Mouse (Mus musculus) spleen, adult 10 weeks (tissue): ENCODE measurements around the gene Kirrel2. TPM values are rescaled to one million over a fixed set of nuclear protein-coding genes. Genes with fewer than 3 reads are reported as not detected.

Experiments used
- polyA plus RNA-seq: library from polyadenylated mRNA; stranded (reverse); fragments of 350-450 nt; fragmentation: Illumina TruSeq; extraction: RNeasy Lipid Tissue Mini Kit (QIAGEN cat#74804); gene quantifications from one replicate; pipeline ENCODE4 v1.2.3, GENCODE M21; 2015; ENCODE audit warnings: low replicate concordance; ENCODE audit not compliant: insufficient read depth

Kirrel2 gene
- not detected for polyA plus RNA-seq

DNA sequence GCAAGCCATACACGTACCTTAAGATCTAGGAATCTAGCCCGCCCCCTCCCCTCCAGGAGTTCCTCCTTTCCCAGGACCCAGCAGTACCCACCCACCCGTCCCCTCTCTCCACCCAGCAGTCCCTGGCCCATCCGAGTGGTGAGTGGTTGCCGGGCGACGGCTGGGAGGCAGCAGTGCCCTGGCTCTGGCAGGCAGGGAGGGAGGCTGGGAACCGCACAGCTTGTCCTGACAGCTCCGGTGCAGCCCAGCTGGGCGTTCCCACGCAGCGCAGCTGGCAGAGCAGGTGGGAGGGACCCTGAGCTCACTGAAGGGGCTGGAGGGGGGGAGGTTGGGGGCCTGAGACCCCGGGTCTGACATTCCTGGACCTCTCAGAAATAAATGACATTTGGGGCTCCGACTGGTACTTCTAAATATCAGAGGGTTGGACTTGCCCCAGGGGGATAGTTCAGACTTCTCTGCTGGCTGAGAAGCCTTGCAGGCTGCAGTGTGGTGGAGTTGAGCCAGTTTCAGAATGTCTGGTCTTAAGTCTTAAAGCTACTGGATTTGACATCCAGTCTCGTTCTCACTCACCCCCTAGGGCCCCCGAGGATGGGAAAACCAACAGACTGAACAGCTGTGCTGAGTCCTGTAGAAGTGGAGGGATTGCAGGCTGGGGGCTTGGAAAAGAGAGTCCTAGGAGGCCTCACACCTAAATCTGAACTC, at the start of gene Kirrel2, which contains the start of gene Nphs1:
TSS of gene Kirrel2 (minus strand) at position 62 of the 702 bp plus-strand sequence.
TSS of gene Nphs1 (plus strand) at position 687 of the 702 bp plus-strand sequence.

GRCm38 (mm10) chr7:30493401-30493931, 36.0 kb upstream of the Kirrel2 start, which contains the start of gene Prodh2:
Gene Prodh2, plus strand, starts transcription at chr7:30493622.

DNA sequence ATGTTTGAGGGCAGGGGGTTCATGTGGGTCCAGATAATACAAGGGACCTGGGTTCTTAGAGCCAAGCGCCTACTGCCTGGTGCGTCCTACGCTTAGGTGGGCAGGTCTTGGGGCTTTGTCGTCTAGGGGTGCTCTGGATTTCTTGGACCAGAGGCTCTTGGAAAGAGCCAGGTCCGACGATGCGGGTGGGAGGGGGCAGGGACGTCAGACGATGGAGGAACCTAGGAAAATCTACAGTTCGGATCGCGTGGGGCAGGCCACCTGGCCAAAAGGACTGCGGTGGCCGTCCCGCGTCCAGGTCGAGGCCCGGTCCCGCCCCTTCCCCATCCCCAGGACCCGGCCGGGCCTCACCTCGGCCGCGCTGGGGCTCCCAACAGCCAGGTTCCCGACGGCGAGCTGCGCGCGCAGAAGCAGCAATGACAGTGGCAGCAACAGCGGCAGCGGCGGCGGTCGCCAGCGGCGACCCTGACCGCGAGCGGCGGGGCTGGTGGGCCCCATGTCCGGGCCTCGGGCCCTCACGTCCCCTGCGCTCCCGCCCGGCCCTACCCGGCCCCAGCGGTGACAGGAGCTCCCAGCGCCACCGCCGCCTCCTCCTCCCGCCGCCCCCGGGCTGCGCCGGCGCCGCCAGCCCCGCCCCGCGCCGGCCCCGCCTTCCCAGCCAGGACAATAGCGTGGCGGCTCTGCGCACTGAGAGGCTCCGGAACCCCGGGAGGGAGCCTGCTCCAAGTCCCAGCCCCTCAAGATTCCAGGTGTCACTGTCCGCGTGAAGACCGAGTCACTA, 12.3 kb downstream of the Kirrel2 start, which contains the start of gene Aplp1:
TSS of gene Aplp1 (minus strand) at position 565 of the 781 bp plus-strand sequence.

GRCm38 (mm10) chr7:30421175-30421889, 36.2 kb downstream of the Kirrel2 start, which contains the start of gene Nfkbid:
Gene Nfkbid, plus strand, starts transcription at chr7:30421732.

DNA sequence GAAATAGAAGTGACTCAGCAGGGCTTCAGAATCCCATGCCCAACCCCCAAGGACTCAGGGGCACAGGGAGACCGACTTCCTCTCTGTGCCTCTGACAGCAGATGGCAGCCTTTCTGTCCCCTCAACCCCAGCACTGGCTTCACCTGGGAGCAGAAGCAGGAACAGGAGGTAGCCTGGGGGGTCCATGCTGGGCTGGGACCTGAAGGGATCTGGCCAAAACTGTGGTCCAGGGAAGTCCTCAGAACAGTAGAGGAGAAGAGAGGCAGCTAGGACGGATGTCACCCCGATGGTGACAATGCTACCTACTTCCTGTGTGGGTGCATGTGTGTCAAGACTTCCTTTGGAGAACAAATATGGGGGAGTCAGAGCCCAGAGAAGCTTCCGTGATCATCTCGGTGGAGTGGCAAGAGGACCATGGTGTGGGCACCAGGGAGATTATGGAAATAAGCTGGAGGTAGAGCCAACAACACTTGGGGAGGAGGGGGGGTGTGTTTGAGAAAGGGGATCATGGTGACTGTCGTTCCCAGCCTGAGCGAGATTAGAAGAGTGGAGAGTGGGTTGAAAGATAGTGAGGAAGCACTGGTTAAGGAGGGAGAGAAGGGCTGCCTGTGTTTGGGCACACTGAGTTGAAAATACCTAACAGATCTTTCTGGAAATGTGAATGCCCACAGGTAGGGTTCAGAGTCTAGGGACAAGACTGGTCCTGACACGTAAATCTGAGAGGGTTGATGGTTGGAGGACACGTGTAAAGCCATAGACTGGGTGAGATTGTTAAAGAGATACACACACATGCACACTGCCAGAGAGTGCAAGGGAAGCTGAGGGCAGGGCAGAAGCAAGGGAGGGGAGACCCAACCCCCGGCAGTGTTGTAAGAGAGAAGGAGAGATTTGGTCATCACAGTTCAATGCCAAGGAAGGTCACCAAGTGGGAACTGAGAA, 37.7 kb downstream of the Kirrel2 start, which contains the start of gene Hcst:
TSS of gene Hcst (minus strand) at position 294 of the 939 bp plus-strand sequence.

GRCm38 (mm10) chr7:30413596-30413995, 43.9 kb downstream of the Kirrel2 start, which contains the start of gene Tyrobp:
Gene Tyrobp, plus strand, starts transcription at chr7:30413760.

Other genes with a start within 250 kb of the Kirrel2 start
- 7.5 TPM for gene Polr2i, start 225.7 kb downstream of the Kirrel2 start, polyA plus RNA-seq
- 39.6 TPM for gene Tbcb, start 225.4 kb downstream of the Kirrel2 start, polyA plus RNA-seq
- gene Ovol3, start 222.0 kb downstream of the Kirrel2 start, polyA plus RNA-seq = not detected
- gene Thap8, start 177.6 kb downstream of the Kirrel2 start, polyA plus RNA-seq = 0.23 TPM
- gene Wdr62, start 177.3 kb downstream of the Kirrel2 start, polyA plus RNA-seq = 3.9 TPM
- gene Clip3, start 166.0 kb downstream of the Kirrel2 start, polyA plus RNA-seq = 15.0 TPM
- gene Alkbh6, start 149.0 kb downstream of the Kirrel2 start, polyA plus RNA-seq = 25.9 TPM
- gene Syne4, start 142.9 kb downstream of the Kirrel2 start, polyA plus RNA-seq = 3.6 TPM
- gene E130208F15Rik, start 135.9 kb downstream of the Kirrel2 start, polyA plus RNA-seq = 1.0 TPM
- 12.5 TPM for gene Sdhaf1, start 133.8 kb downstream of the Kirrel2 start, polyA plus RNA-seq
- gene Lrfn3, start 94.9 kb downstream of the Kirrel2 start, polyA plus RNA-seq = 0.40 TPM
- gene Tyrobp, start 43.9 kb downstream of the Kirrel2 start, polyA plus RNA-seq = 399 TPM
- 34.7 TPM for gene Hcst, start 37.8 kb downstream of the Kirrel2 start, polyA plus RNA-seq
- gene Nfkbid, start 36.0 kb downstream of the Kirrel2 start, polyA plus RNA-seq = 36.4 TPM
- 0.81 TPM for gene Aplp1, start 12.2 kb downstream of the Kirrel2 start, polyA plus RNA-seq
- 0.26 TPM for gene Nphs1, start 625 bp upstream of the Kirrel2 start, polyA plus RNA-seq
- not detected for gene Prodh2, start 35.9 kb upstream of the Kirrel2 start, polyA plus RNA-seq
- 2.3 TPM for gene Arhgap33, start 77.4 kb upstream of the Kirrel2 start, polyA plus RNA-seq
- gene Hspb6, start 94.5 kb upstream of the Kirrel2 start, polyA plus RNA-seq = 6.5 TPM
- gene Proser3, start 94.6 kb upstream of the Kirrel2 start, polyA plus RNA-seq = 6.0 TPM
- gene Lin37, start 102.1 kb upstream of the Kirrel2 start, polyA plus RNA-seq = 50.0 TPM
- gene U2af1l4, start 105.6 kb upstream of the Kirrel2 start, polyA plus RNA-seq = 48.4 TPM
- gene Gm49396, start 105.7 kb upstream of the Kirrel2 start, polyA plus RNA-seq = 21.5 TPM
- gene Psenen, start 105.9 kb upstream of the Kirrel2 start, polyA plus RNA-seq = 134 TPM
- not detected for gene Igflr1, start 107.7 kb upstream of the Kirrel2 start, polyA plus RNA-seq
- 45.0 TPM for gene Kmt2b, start 131.0 kb upstream of the Kirrel2 start, polyA plus RNA-seq
- gene Zbtb32, start 141.2 kb upstream of the Kirrel2 start, polyA plus RNA-seq = 2.5 TPM
- gene Upk1a, start 155.2 kb upstream of the Kirrel2 start, polyA plus RNA-seq = 0.22 TPM
- gene Cox6b1, start 168.5 kb upstream of the Kirrel2 start, polyA plus RNA-seq = 519 TPM
- not detected for gene Etv2, start 178.2 kb upstream of the Kirrel2 start, polyA plus RNA-seq
- 12.1 TPM for gene Rbm42, start 192.6 kb upstream of the Kirrel2 start, polyA plus RNA-seq
- gene Haus5, start 207.3 kb upstream of the Kirrel2 start, polyA plus RNA-seq = 27.1 TPM
- not detected for gene Pmis2, start 213.9 kb upstream of the Kirrel2 start, polyA plus RNA-seq
- not detected for gene 2200002J24Rik, start 241.2 kb upstream of the Kirrel2 start, polyA plus RNA-seq